Mouse (Mus musculus): Measurements from ENCODE around the gene Ankrd63.

GRCm38 (mm10) chr2:118676839-118677741 lies 26.7 kb downstream of the Ankrd63 start:
- TF ChIP-seq GATA1 (IDR thresholded peaks at IDR 0.05; ENCODE audit: borderline replicate concordance, low read length) (no peak), FLI1 (IDR thresholded peaks at IDR 0.05; ENCODE audit: low read length) (no peak)
